Mouse (Mus musculus) forebrain, postnatal 0 days (tissue): ENCODE measurements at regions not wholly inside any gene's neighbourhood (a gene's known extent, or its start where the extent isn't known, plus 50 kb on each side); places are given as distances from the start of the nearest gene placed in this dataset.

Experiments
- ATAC-seq: fragments of 200-750 bp; cut with Nextera tagmentation; 2 replicates; pipeline ENCODE4 v1.8.0; 2017; ENCODE audit warnings: mild to moderate bottlenecking, moderate library complexity
- DNase-seq: peaks from one replicate; pipeline ENCODE4 v3.0.0-alpha.2; 2015
- H3K27ac ChIP-seq: fragments of 300-500 bp; sonication (generic); 2 replicates; pipeline ENCODE4 v1.5.1; 2014; ENCODE audit warnings: low read depth, mild to moderate bottlenecking, antibody characterized with exemption, low read length, moderate library complexity, mixed read lengths
- H3K27me3 ChIP-seq: fragments of 300-500 bp; sonication (generic); 2 replicates; pipeline ENCODE4 v1.6.1; 2014; ENCODE audit warnings: mild to moderate bottlenecking, low read length, mixed read lengths; ENCODE audit not compliant: insufficient read depth
- H3K36me3 ChIP-seq: fragments of 300-500 bp; sonication (generic); 2 replicates; pipeline ENCODE4 v1.6.1; 2014; ENCODE audit warnings: mild to moderate bottlenecking, moderate library complexity; ENCODE audit not compliant: insufficient read depth
- H3K4me1 ChIP-seq: fragments of 300-500 bp; sonication (generic); 2 replicates; pipeline ENCODE4 v1.6.1; 2014; ENCODE audit warnings: antibody characterized with exemption; ENCODE audit not compliant: insufficient read depth
- H3K4me2 ChIP-seq: fragments of 300-500 bp; sonication (generic); 2 replicates; pipeline ENCODE4 v1.6.1; 2014; ENCODE audit warnings: low read depth, mild to moderate bottlenecking, moderate library complexity
- H3K4me3 ChIP-seq: fragments of 300-500 bp; sonication (generic); 2 replicates; pipeline ENCODE4 v1.5.1; 2014; ENCODE audit warnings: low read depth, low read length, mixed read lengths
- H3K9ac ChIP-seq: fragments of 300-500 bp; sonication (generic); 2 replicates; pipeline ENCODE4 v1.6.1; 2014; ENCODE audit warnings: mild to moderate bottlenecking
- H3K9me3 ChIP-seq: fragments of 300-500 bp; sonication (generic); 2 replicates; pipeline ENCODE4 v1.6.1; 2016; ENCODE audit warnings: low read length
- CTCF ChIP-seq: sonication (generic); IDR thresholded peaks from 2 replicates; pipeline ENCODE4 v1.5.1; 2016; ENCODE audit warnings: antibody characterized with exemption, control low read depth, low read depth
- WGBS: fragments of 180-500 bp; shearing (Covaris S2); extraction: QIAGEN DNeasy Blood & Tissue Kit; methylation state at CpG from one replicate; pipeline ENCODE4 v1.1.7; 2014; 5-methylcytosine and 5-hydroxymethylcytosine counted together

- Histone ChIP-seq H3K27ac (no peak overlapping the region), H3K36me3 (no peaks in the 10 kb centered on the region), H3K27me3 (no peaks in the 10 kb centered on the region), H3K4me1 (peaks cover 14% of the 10 kb centered on the region), H3K9ac (no peak overlapping the region), H3K4me3 (no peak overlapping the region), H3K9me3 (no peaks in the 10 kb centered on the region), H3K4me2 (no peak overlapping the region)
- no peak for TF ChIP-seq CTCF
- ATAC-seq (no peak), DNase-seq (no peak)
- 34% methylated on average over 4 of the region's 4 CpGs for whole genome bisulfite sequencing
These were observed 212.1 kb downstream of the Adgrg6 start for GRCm38 (mm10) chr10:14333344-14333743.

- no peak overlapping the region for H3K9ac ChIP-seq
- no peak overlapping the region for H3K4me2 ChIP-seq
- TF ChIP-seq CTCF, result peak; percentile 34; the same call in 1 of the 2 replicates
- no peaks in the 10 kb centered on the region for H3K27me3 ChIP-seq
- no peaks in the 10 kb centered on the region for H3K36me3 ChIP-seq
- no peak overlapping the region for H3K4me3 ChIP-seq
- H3K4me1 ChIP-seq, result peaks cover 14% of the 10 kb centered on the region
- no peak for DNase-seq
- no peaks in the 10 kb centered on the region for H3K9me3 ChIP-seq
- WGBS, result 30% methylated on average over 4 of the region's 4 CpGs
- no peak overlapping the region for H3K27ac ChIP-seq
- ATAC-seq, result peak; percentile 90
These were observed 212.8 kb downstream of the Adgrg6 start for GRCm38 (mm10) chr10:14332688-14333117.

GRCm38 (mm10) chr10:14328846-14329245 is 216.6 kb downstream of the Adgrg6 start:
- WGBS, result 80% methylated on average over 2 of the region's 2 CpGs
- H3K36me3 ChIP-seq, result no peaks in the 10 kb centered on the region
- peaks cover 14% of the 10 kb centered on the region for H3K4me1 ChIP-seq
- TF ChIP-seq CTCF, result no peak
- ATAC-seq (peak; percentile 38), DNase-seq (no peak)
- no peak overlapping the region for H3K4me3 ChIP-seq
- H3K9ac ChIP-seq, result no peak overlapping the region
- H3K9me3 ChIP-seq, result no peaks in the 10 kb centered on the region
- no peaks in the 10 kb centered on the region for H3K27me3 ChIP-seq
- H3K4me2 ChIP-seq, result no peak overlapping the region
- no peak overlapping the region for H3K27ac ChIP-seq

GRCm38 (mm10) chr10:14326229-14326628 is 219.2 kb downstream of the Adgrg6 start:
- no peak for DNase-seq
- WGBS, result 89% methylated on average over 6 of the region's 6 CpGs
- no peak overlapping the region for H3K4me2 ChIP-seq
- no peak for ATAC-seq
- no peak overlapping the region for H3K4me3 ChIP-seq
- H3K9ac ChIP-seq, result no peak overlapping the region
- peaks cover 3% of the 10 kb centered on the region; the same call in 1 of the 2 replicates for H3K4me1 ChIP-seq
- H3K9me3 ChIP-seq, result no peaks in the 10 kb centered on the region
- no peak overlapping the region for H3K27ac ChIP-seq
- no peaks in the 10 kb centered on the region for H3K36me3 ChIP-seq
- TF ChIP-seq CTCF, result no peak
- H3K27me3 ChIP-seq, result no peaks in the 10 kb centered on the region

GRCm38 (mm10) chr10:14321503-14321902 is 224.0 kb downstream of the Adgrg6 start:
- peak; percentile 91 for TF ChIP-seq CTCF
- Histone ChIP-seq H3K9ac (no peak overlapping the region), H3K9me3 (no peaks in the 10 kb centered on the region), H3K4me1 (no peaks in the 10 kb centered on the region), H3K4me2 (no peak overlapping the region), H3K4me3 (no peak overlapping the region), H3K36me3 (no peaks in the 10 kb centered on the region), H3K27me3 (no peaks in the 10 kb centered on the region), H3K27ac (no peak overlapping the region)
- ATAC-seq (peak; percentile 47; the same call in 1 of the 2 replicates), DNase-seq (peak; percentile 89)
- 4% methylated on average over 4 of the region's 4 CpGs for WGBS

GRCm38 (mm10) chr10:14315232-14315631 is 230.2 kb downstream of the Adgrg6 start:
- Histone ChIP-seq H3K4me1 (0 out of 2 replicates have a peak, but pooled peaks cover 5% of the 10 kb centered on the region), H3K4me3 (no peak overlapping the region), H3K9me3 (no peaks in the 10 kb centered on the region), H3K9ac (no peak overlapping the region), H3K27ac (no peak overlapping the region), H3K4me2 (no peak overlapping the region), H3K27me3 (no peaks in the 10 kb centered on the region), H3K36me3 (no peaks in the 10 kb centered on the region)
- peak; percentile 58 for ATAC-seq
- no peak for TF ChIP-seq CTCF
- WGBS, result 64% methylated on average over 7 of the region's 7 CpGs
- DNase-seq, result peak; percentile 38

- 56% methylated on average over 4 of the region's 4 CpGs for WGBS
- Histone ChIP-seq H3K9me3 (no peaks in the 10 kb centered on the region), H3K9ac (no peak overlapping the region), H3K4me1 (0 out of 2 replicates have a peak, but pooled peaks cover 5% of the 10 kb centered on the region), H3K27ac (no peak overlapping the region), H3K4me3 (no peak overlapping the region), H3K27me3 (no peaks in the 10 kb centered on the region), H3K4me2 (no peak overlapping the region), H3K36me3 (no peaks in the 10 kb centered on the region)
- peak; percentile 38; the same call in 1 of the 2 replicates for ATAC-seq
- TF ChIP-seq CTCF, result no peak
- DNase-seq, result peak; percentile 7
These were observed 230.9 kb downstream of the Adgrg6 start for GRCm38 (mm10) chr10:14314607-14315006.
